Mouse (Mus musculus) cerebellum, postnatal 4 days (tissue): Measurements from ENCODE around the gene Pnmt.
A peak's percentile ranks its signal among the peaks of the same experiment; 100 is the strongest.

Source experiments
- DNase-seq, 2 experiments: peaks; one replicate each; pipeline ENCODE4 v3.0.0; 2022; ENCODE audit warnings: low spot score in 2 of 2, mixed read lengths in 1 of 2

Pnmt gene

DNA sequence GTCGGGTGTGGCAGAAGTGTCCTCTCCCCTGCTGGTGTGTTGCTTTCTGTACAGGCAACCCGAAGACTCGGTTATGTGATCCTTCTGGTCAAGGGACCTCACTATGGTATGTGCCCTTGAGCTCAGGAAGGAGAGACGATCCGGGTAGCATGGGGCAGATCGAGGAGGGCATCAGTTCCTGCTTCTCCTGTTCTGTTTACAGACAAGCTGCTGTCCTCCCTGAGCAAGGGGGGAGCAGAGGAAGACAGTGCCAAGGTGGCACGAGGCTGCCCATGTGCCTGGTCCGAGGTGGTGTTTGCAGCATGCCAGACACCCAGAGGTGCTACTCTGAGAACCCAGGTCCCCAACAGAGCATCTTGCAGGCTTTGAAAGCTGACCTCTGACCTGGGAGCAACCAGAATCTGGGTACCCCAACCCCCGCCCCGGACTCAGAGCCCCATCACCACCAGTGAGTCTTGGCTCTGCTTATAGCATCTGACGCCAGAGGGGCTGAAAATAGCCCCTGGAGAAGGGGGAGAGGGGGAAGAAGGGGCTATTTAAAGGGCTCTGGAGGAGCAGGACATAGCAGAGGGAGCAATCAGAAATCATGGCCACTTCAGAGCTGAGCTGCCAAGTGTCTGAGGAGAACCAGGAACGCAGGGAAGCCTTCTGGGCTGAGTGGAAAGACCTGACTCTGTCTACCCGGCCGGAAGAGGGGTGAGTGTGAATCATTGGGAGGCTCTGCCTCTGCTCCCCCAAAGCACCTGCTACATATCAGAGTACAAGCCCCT is 2.8 kb upstream of the Pnmt start, which contains the start of gene Tcap:
Gene Tcap, plus strand, starts transcription at position 551 of the 770 bp plus-strand sequence.
- no peak for DNase-seq

DNA sequence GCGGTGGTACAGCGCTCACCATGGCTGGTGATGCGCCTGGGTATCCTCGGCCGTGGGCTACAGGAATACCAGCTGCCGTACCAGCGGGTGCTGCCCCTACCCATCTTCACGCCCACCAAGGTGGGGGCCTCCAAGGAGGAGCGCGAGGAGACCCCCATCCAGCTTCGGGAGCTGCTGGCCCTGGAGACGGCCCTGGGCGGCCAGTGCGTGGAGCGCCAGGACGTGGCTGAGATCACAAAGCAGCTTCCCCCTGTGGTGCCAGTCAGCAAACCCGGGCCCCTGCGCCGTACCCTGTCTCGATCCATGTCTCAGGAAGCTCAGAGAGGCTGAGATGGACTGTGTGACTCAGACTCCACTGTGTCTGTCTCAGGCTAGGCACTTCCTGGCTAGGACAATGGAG is 2.0 kb upstream of the Pnmt start:
- no peak for DNase-seq

DNA sequence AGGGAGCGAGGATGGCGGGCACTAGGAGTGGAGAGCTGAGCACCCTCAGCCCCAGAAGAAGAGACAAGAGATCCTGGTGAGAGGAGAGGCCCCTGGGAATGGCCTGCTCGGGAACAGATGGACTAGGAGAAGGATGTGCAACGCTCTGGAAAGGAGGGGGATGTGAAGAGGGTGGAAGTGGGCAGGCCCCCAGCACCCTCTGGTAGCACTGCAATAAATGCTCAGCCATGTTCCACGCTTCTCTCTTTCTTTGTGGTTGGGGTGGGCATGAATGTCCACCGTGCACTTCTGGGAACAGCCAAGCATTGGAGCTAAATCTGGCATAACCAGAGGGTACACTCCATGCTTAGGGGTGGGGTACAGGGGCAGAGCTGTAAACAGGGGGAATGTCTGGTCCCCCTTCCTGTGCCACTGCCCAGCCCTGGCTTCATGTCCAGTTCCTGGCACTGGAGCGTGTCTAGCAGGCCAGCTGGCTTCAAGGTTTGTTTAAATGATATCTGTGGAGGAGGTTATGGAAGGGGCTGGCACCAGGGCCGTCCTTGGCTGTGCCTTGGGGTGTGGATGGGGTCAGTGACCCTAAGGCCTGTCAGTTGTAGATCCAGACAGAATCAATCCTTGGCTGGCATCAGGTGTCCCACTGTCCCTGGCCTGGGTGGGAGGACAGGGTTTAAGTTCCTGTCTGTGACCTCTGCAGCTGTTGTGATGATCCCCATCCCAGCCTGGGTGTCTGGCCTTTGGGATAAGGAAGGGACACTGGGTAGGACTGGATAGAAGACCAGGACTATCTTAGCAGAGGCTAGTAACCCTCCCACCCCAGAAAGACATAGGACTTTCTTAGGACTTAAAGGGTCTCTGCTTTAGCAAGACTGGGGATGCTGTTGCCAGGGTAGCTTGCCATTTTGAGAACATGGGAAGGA is 1.3 kb upstream of the Pnmt start:
- no peak for DNase-seq

DNA sequence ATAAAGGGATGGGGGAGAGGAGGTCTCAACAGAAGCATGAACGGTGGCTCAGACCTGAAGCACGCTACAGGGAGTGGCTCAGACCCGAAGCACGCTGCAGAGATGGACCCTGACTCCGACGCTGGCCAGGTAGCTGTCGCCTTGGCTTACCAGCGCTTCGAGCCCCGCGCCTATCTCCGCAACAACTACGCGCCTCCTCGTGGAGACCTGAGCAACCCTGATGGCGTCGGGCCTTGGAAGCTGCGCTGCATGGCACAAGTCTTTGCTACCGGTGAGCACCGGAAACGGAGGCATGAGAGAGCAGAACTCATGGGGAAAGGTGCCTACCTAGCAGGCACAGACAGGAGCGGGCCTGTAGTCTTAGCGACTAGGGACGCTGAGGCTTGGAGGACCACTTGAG is 346 bp downstream of the Pnmt start:
- no peak for DNase-seq

DNA sequence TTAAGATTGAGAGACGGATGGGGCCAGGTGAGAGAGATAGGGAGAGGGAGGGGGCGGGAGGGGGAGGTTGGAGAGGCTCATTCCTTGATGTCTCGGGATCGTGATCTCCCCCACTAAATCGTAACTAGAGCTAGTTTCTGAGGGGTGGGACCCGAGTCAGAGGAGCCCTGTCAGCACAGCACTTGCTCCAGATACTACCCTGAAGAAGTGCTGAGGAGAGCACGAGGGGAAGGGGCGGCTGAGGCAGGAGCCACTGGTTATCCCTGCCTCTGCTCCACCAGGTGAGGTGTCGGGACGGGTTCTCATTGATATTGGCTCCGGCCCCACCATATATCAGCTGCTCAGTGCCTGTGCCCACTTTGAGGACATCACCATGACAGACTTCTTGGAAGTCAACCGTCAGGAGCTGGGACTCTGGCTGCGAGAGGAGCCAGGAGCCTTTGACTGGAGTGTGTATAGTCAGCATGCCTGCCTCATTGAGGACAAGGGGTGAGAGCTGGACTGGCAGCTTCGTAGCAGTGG is 867 bp downstream of the Pnmt start:
- DNase-seq = no peak

DNA sequence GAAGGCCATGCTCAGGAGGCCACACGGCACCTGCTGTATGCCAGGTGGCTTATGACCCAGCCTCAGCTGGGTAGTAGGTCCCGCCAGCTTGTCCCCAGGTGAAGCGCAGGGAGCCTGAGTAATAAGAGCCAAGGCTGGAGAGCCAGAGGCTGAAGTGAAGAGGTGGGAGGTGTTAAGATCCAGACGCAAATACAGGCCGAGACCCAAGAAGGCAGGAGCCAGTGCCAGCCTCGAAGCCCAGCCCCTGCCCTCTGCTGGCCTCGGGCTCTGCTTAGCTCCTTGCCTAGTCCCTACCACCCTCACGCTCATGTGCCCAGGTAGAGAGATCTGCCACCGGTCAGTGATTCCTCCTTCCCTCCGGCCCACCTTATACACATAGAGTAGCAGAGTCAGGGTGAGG is 2.0 kb downstream of the Pnmt start:
- DNase-seq = no peak

DNA sequence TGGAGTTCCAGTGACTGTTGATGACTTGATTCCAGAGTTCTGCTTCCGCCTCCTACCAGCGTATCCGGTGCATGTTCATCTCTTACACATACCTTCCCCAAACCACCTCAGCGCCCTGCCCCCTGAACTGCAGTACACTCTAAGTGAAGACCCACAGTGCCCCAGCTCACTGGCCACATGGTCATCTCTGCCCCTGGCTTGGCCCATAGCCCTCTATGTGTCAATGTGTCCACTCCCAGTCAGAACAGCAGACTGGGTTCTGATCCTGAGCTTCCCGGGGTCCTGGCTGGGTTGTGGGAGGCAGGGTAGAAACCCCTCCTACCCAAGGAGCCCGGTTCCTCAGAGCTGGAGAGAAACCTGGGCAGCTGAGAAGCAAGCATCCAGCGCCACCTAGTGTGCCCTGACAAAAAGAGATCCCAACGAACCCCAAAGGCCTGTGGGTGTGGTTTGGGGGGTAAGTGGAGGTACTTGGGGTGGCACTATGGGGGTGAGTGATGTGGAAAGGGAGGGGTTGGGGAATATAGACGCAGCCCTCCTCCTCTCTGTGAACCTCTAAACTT is 3.1 kb downstream of the Pnmt start:
- DNase-seq = no peak

DNA sequence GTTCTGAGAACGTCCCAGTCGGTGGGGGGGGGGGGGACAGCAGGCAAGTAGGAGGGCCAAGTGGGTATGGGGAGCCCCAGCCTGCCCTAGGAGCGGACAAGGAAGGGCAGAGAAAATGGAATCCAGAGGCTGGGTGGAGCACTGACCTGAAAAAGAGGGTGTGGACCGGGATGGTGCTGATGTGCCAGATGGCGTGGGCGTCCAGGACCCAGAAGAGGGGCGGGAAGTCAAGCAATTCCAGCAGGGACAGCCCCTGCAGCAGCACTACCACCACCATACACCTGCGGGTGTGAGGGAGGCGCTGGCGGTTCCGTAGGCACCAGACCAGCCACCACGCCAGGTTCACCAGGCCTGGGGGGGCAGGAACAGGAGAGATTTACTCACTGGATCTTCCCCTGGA is 3.9 kb downstream of the Pnmt start:
- DNase-seq = no peak

DNA sequence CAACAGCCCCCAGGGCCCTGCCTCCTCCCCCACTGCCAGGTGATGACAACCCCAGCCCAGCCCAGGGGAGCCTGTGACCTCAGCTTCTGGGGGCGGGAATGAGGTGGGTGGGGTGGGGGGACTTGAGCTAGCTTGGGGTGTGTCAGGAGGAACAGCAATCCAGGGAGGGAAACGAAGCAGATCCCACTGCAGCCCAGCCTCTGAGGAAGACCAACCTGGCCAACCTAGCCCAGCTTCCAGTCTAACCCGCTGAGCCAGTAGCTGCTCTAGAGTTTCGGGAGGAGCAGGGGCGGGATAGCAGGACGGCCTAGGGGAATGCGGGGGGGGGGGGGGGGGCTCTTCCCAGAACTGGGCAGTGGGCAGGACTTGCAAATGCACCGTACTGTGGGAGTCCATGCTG is 5.8 kb downstream of the Pnmt start:
- no peak for DNase-seq

DNA sequence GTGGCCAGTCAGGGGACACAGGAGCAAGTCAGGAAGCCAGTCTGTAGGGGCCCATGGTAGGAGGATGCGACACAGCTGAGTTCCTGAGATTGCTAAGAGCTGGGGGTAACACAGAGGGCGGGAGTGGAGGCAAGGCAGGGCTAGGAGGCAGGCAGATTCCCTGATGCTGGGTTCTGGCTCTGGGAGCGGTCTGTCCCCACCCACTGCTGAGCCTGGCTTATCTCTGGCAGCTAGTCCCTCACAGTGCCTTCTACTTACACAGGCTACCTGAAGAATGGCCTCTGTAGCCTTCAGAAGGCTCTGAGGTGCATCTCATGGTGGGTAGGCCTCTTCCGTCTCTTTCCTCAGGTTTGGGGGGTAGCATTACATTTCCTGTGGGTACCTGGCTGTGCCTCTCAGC is 6.4 kb downstream of the Pnmt start:
- no peak for DNase-seq

DNA sequence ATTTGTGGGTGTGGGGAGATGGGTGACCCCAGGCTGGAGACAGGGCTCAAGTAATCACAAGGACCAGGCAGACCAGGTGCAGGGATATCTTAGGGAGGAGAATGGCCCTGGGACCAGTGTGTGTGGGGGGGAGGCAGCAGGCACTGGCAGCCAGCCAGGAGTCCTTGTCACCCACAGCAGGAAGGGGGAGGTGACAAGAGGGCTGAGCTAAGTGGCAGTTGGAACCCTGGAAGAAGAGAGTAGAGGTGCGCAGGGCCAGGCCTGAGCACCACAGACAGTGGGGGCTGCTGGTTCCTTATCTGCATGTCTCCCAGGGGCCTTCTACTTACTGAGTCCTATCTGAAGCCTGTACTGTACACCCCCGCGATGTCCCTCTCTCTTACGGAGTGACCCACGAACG is 7.1 kb downstream of the Pnmt start:
- no peak for DNase-seq

DNA sequence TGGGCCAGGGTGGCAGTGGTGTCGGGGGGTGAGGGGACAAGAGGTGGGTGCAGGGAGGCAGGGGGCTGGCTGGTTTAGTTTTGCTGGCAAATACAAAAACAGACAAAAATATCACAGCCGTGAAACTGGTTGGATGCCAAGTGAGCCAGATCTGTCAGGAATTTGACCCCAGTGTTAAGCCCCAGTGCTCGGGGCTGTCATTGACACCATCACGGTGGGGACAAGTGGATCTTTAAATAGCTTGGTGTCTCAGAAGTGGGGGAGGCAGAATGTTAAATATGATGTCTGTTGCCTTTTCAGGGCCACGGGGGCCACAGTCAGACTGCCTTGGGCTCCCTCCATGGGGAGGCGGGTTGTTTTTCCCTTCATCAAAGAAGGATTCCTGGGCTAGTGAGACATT is 8.1 kb downstream of the Pnmt start:
- no peak for DNase-seq

DNA sequence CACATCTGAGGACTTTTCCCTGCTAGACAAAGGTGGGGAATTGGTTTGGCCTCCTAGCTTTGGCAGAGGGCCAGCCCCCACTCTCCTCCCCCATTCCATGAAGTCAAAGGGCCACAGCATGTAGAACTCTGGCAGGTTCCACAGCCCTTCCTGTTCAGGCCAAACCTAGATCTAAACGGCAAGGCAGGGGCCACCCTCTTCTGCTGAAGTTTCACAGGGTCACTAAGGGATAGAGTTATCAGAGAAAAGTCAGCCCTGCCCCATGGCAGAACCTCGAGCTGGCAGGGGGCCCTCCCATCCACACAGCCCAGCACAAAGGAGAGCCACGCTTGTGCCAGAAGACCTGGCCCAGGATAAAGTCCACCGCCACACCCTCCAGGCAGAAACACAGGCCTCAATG is 8.8 kb downstream of the Pnmt start:
- DNase-seq = no peak

DNA sequence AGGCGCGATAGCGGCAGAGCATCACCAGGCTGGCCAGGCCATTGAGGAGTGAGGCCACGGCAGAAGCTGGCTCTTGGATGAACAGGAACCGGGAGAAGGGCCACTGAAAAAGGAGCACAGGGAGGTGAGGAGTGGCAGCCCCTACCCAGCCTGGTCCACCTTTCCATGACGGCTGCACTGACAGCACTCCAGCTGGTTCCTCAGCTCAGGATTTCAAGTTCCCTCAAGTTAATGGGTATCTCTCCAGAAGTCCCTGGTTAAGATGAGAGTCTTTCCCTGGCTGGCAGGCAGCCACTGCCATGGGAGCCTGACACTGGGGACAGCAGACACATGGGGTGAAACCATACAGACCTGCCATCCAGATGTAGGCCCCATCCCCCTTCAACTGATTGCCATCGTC is 11.7 kb downstream of the Pnmt start:
- no peak for DNase-seq

DNA sequence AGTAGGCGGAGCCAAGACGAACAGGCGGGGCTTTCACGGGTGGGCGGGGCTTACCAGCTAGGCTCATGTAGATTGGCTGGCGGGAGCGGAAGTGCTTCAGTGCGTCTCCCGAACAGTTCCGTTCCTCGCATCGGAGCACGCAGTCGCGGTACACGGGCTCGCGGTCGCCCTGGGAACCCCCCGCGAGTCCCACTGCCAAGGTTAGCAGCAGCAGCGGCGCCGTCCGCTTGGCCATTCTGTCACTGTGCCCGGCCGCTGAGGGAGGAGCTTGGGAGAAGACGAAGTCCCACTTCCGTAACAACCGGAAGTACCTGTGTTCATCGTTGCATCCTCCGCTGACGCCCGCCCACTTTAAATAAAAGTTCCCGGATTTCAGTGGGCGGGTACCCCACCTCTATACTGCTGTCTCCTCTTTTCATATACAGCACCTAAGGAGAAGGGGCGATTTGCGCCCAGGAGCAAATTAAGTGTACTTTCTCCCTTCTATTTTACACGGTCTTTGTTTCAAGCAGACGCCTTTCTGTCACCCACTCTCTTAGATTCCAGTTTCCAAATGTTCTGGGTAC is 14.0 kb downstream of the Pnmt start, which contains the start of gene Pgap3:
Gene Pgap3, minus strand, starts transcription at position 330 of the 566 bp plus-strand sequence.
- peak; percentile 74 to 87 for DNase-seq

DNA sequence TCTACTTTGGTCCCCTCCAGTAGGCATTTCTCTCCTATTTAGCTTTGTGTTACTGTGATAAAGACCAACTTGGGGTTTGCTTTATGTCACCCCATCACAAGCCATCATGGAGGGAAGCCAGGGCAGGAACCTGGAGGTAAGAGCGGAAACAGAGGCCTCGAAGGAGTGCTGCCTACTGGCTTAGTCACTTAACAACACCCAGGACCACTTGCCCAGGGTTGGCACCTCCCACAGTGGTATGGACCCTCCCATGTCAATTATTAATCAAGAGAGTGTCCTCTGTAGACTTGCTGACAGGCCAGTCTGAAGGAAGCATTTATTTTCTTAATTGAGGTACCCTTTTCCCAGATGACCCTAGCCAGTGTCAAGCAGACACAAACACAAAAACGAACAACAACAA is 14.6 kb downstream of the Pnmt start:
- no peak for DNase-seq

DNA sequence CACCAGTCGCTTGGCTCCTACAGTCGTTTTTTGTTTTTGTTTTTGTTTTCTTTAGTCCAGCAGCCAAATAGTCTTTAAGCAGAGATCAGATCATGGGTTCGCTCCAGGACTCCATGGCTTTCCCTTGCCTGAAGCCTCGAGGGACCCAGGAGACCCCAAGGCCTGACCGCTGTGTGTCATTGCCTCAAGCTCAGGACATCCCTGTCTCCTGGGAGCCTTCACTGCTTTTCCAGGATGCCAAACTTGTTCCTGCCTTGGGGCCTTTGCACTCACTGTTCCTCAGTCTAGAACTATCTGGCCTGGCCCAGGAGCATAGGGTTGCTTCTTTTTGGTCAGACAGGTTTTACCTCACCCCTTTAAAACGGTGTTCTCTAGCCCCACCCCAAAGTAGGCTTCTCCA is 20.4 kb downstream of the Pnmt start:
- DNase-seq = no peak

DNA sequence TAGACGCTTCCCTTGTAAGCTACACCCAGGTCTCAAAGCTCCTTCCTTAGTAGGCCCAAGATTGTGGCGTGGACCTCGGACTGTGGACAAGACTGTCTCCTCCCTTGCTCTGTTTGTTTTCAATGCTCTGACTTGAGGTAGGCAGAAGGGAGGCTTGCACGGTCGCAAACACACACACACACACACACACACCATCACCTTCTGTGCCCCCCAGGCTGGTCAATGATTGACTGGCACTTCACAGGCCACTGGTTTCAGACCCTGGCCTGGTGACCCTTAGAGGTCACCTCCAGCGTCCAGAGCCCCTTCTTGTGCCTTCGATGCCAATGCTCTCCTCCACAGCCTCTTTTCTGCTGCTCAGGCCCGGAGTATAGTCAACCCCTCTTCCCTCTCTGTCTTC is 22.6 kb downstream of the Pnmt start:
- no peak for DNase-seq

DNA sequence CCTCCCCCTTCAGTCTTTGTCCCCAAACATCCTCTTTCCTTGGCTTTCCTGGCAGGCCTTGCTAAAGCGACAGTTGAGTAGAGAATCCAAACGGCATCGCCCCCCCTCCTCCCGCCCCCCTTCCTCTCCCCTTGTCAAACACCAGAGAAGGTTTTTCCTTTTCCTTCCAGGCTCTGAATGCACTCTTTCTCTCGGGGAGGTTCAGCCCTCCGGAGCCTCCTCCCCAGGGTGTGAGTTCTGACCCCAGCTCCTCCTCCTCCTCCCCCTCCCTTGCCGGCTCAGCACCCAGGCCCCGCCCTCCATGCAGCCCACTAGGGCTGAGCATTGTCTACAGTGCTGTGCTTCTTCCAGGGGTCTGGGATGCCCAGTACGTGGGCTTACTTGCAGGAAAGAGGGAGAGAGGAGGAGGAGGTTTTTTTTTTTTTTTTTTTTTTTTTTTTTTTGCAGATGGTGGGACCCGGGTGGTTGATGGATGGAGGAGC is 23.1 kb downstream of the Pnmt start:
- no peak for DNase-seq

DNA sequence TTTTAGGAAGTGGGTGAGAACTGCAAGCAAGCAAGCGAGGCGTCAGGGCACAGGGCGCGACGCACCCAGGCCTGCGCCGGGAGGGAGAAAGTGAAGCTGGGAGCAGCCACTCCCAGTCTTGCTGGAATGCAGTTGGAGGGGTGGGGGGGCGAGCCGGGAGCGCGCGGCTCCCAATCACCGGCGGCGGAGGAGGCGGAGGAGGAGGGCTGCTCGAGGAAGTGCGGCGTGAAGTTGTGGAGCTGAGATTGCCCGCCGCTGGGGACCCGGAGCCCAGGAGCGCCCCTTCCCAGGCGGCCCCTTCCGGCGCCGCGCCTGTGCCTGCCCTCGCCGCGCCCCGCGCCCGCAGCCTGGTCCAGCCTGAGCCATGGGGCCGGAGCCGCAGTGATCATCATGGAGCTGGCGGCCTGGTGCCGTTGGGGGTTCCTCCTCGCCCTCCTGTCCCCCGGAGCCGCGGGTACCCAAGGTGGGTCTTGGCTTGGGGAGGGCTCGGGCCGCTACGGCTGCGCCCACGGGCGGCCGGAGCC is 26.1 kb downstream of the Pnmt start, which contains the start of gene Erbb2:
Gene Erbb2, plus strand, starts transcription at position 198 of the 524 bp plus-strand sequence.
- peak in 1 of 2 experiments; percentile 22 for DNase-seq

DNA sequence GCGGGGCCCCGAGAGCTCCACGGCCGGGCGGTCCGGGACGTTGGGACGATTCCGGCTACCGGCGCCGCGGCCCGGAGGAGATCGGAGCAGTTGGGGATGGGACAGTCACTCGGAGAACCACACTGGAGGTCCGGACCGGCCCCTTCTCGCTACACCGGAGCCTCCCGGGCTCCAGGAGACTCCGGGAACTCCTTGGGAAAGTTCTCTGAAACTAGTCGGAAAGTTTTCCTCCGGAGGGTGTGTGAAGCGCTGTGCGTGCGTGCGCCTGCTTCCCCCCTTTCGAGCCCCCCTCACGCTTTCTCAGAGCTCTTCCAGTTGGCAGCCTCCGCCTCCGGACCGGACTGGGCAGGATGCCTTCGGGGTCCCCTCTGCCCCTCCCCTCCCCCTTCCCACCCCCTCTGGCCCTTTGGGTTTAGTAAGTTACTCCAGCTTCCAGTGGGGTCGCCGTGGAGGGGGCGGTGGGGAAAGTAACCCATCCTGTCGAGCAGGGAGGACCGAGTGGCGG is 26.6 kb downstream of the Pnmt start:
- no peak for DNase-seq
